Mouse (Mus musculus): ENCODE results near the gene Ankar. TPM values are rescaled to one million over a fixed set of nuclear protein-coding genes. Genes with fewer than 3 reads are reported as not detected.

The Ankar gene
- polyA plus RNA-seq, 1 experiment from 2014 or later: not detected

GRCm38 (mm10) chr1:72640658-72641410 lies 59.5 kb downstream of the Ankar start:
- H3K9ac ChIP-seq (ENCODE audit: low read length): peak overlapping the region; percentile 35; the same call in 1 of the 2 replicates
- no peaks in the 10 kb centered on the region for H3K4me1 ChIP-seq (replicated peaks; ENCODE audit: control insufficient read depth, insufficient read depth, low read length)
- H3K4me3 ChIP-seq (ENCODE audit: low read length): peak overlapping the region; percentile 42
- peak overlapping the region; percentile 61 for H3K4me2 ChIP-seq (ENCODE audit: low read depth, low read length)
- H3K27me3 ChIP-seq (ENCODE audit: control insufficient read depth, insufficient read depth, low read depth, low read length): no peaks in the 10 kb centered on the region
- H3K9me3 ChIP-seq (ENCODE audit: control insufficient read depth, low read length): peaks cover 4% of the 10 kb centered on the region; the same call in 1 of the 2 replicates
- ATAC-seq (ENCODE audit: low read depth): peak; percentile 59; the same call in 1 of the 2 replicates
- no peak overlapping the region for H3K27ac ChIP-seq (ENCODE audit: low read length)
- 38% methylated on average over 49 of the region's 49 CpGs for WGBS
- H3K36me3 ChIP-seq (ENCODE audit: control insufficient read depth, insufficient read depth, low read length): no peaks in the 10 kb centered on the region

GRCm38 (mm10) chr1:72635221-72635620 lies 65.2 kb downstream of the Ankar start:
- H3K4me3 ChIP-seq (ENCODE audit: low read length): no peak overlapping the region
- H3K27me3 ChIP-seq (ENCODE audit: control insufficient read depth, insufficient read depth, low read depth, low read length): no peaks in the 10 kb centered on the region
- peaks cover 16% of the 10 kb centered on the region for H3K36me3 ChIP-seq (ENCODE audit: control insufficient read depth, insufficient read depth, low read length)
- no peak for ATAC-seq (ENCODE audit: low read depth)
- H3K9ac ChIP-seq (ENCODE audit: low read length): no peak overlapping the region
- WGBS: 50% methylated on average over 5 of the region's 5 CpGs
- H3K4me2 ChIP-seq (ENCODE audit: low read depth, low read length): no peak overlapping the region
- peaks cover under 1% of the 10 kb centered on the region; the same call in 1 of the 2 replicates for H3K9me3 ChIP-seq (ENCODE audit: control insufficient read depth, low read length)
- no peak overlapping the region for H3K27ac ChIP-seq (ENCODE audit: low read length)
- H3K4me1 ChIP-seq (replicated peaks; ENCODE audit: control insufficient read depth, insufficient read depth, low read length): no peaks in the 10 kb centered on the region

- H3K4me1 ChIP-seq (replicated peaks; ENCODE audit: control insufficient read depth, insufficient read depth, low read length): no peaks in the 10 kb centered on the region
- no peak overlapping the region for H3K4me2 ChIP-seq (ENCODE audit: low read depth, low read length)
- no peak overlapping the region for H3K4me3 ChIP-seq (ENCODE audit: low read length)
- H3K27me3 ChIP-seq (ENCODE audit: control insufficient read depth, insufficient read depth, low read depth, low read length): no peaks in the 10 kb centered on the region
- no peak for ATAC-seq (ENCODE audit: low read depth)
- no peak overlapping the region for H3K9ac ChIP-seq (ENCODE audit: low read length)
- WGBS: 90% methylated on average over 6 of the region's 6 CpGs
- peaks cover 35% of the 10 kb centered on the region for H3K36me3 ChIP-seq (ENCODE audit: control insufficient read depth, insufficient read depth, low read length)
- H3K27ac ChIP-seq (ENCODE audit: low read length): no peak overlapping the region
- no peaks in the 10 kb centered on the region for H3K9me3 ChIP-seq (ENCODE audit: control insufficient read depth, low read length)
Measured at GRCm38 (mm10) chr1:72612172-72612571, 88.2 kb downstream of the Ankar start.

GRCm38 (mm10) chr1:72609887-72610877 lies 90.2 kb downstream of the Ankar start:
- Histone ChIP-seq H3K4me1 (replicated peaks; ENCODE audit: control insufficient read depth, insufficient read depth, low read length) (no peaks in the 10 kb centered on the region), H3K27me3 (ENCODE audit: control insufficient read depth, insufficient read depth, low read depth, low read length) (no peaks in the 10 kb centered on the region), H3K4me2 (ENCODE audit: low read depth, low read length) (no peak overlapping the region), H3K36me3 (ENCODE audit: control insufficient read depth, insufficient read depth, low read length) (peaks cover 26% of the 10 kb centered on the region), H3K4me3 (ENCODE audit: low read length) (no peak overlapping the region), H3K9me3 (ENCODE audit: control insufficient read depth, low read length) (no peaks in the 10 kb centered on the region), H3K27ac (ENCODE audit: low read length) (no peak overlapping the region), H3K9ac (ENCODE audit: low read length) (no peak overlapping the region)
- WGBS: 79% methylated on average over 23 of the region's 23 CpGs
- no peak for ATAC-seq (ENCODE audit: low read depth)

GRCm38 (mm10) chr1:72609129-72609528 lies 91.2 kb downstream of the Ankar start:
- WGBS: 85% methylated on average over 10 of the region's 10 CpGs

GRCm38 (mm10) chr1:72606186-72606673 lies 94.1 kb downstream of the Ankar start:
- H3K4me2 ChIP-seq (ENCODE audit: low read depth, low read length): no peak overlapping the region
- H3K27ac ChIP-seq (ENCODE audit: low read length): no peak overlapping the region
- no peaks in the 10 kb centered on the region for H3K27me3 ChIP-seq (ENCODE audit: control insufficient read depth, insufficient read depth, low read depth, low read length)
- no peaks in the 10 kb centered on the region for H3K4me1 ChIP-seq (replicated peaks; ENCODE audit: control insufficient read depth, insufficient read depth, low read length)
- no peak for ATAC-seq (ENCODE audit: low read depth)
- H3K4me3 ChIP-seq (ENCODE audit: low read length): no peak overlapping the region
- no peak overlapping the region for H3K9ac ChIP-seq (ENCODE audit: low read length)
- WGBS: 85% methylated on average over 12 of the region's 12 CpGs
- H3K9me3 ChIP-seq (ENCODE audit: control insufficient read depth, low read length): no peaks in the 10 kb centered on the region
- H3K36me3 ChIP-seq (ENCODE audit: control insufficient read depth, insufficient read depth, low read length): peaks cover 22% of the 10 kb centered on the region

More at GRCm38 (mm10) chr1:72609129-72609528, 91.2 kb downstream of the Ankar start:
- H3K4me2 ChIP-seq (ENCODE audit: low read depth, low read length): no peak overlapping the region
- H3K4me3 ChIP-seq (ENCODE audit: low read length): no peak overlapping the region
- no peaks in the 10 kb centered on the region for H3K27me3 ChIP-seq (ENCODE audit: control insufficient read depth, insufficient read depth, low read depth, low read length)
- H3K36me3 ChIP-seq (ENCODE audit: control insufficient read depth, insufficient read depth, low read length): peaks cover 23% of the 10 kb centered on the region
- no peak overlapping the region for H3K9ac ChIP-seq (ENCODE audit: low read length)
- H3K9me3 ChIP-seq (ENCODE audit: control insufficient read depth, low read length): no peaks in the 10 kb centered on the region
- no peak for ATAC-seq (ENCODE audit: low read depth)
- H3K4me1 ChIP-seq (replicated peaks; ENCODE audit: control insufficient read depth, insufficient read depth, low read length): no peaks in the 10 kb centered on the region
- H3K27ac ChIP-seq (ENCODE audit: low read length): no peak overlapping the region

- Histone ChIP-seq H3K9ac (ENCODE audit: low read length) (no peak overlapping the region), H3K4me2 (ENCODE audit: low read depth, low read length) (no peak overlapping the region), H3K27ac (ENCODE audit: low read length) (no peak overlapping the region), H3K36me3 (ENCODE audit: control insufficient read depth, insufficient read depth, low read length) (peaks cover 19% of the 10 kb centered on the region), H3K9me3 (ENCODE audit: control insufficient read depth, low read length) (no peaks in the 10 kb centered on the region), H3K4me3 (ENCODE audit: low read length) (no peak overlapping the region), H3K4me1 (replicated peaks; ENCODE audit: control insufficient read depth, insufficient read depth, low read length) (peaks cover 23% of the 10 kb centered on the region), H3K27me3 (ENCODE audit: control insufficient read depth, insufficient read depth, low read depth, low read length) (no peaks in the 10 kb centered on the region)
- WGBS: 85% methylated on average over 5 of the region's 5 CpGs
- ATAC-seq (ENCODE audit: low read depth): no peak
Measured at GRCm38 (mm10) chr1:72602803-72603202, 97.6 kb downstream of the Ankar start.

GRCm38 (mm10) chr1:72602186-72602585 lies 98.2 kb downstream of the Ankar start:
- Histone ChIP-seq H3K36me3 (ENCODE audit: control insufficient read depth, insufficient read depth, low read length) (peaks cover 24% of the 10 kb centered on the region), H3K4me3 (ENCODE audit: low read length) (no peak overlapping the region), H3K27me3 (ENCODE audit: control insufficient read depth, insufficient read depth, low read depth, low read length) (no peaks in the 10 kb centered on the region), H3K4me1 (replicated peaks; ENCODE audit: control insufficient read depth, insufficient read depth, low read length) (peaks cover 23% of the 10 kb centered on the region), H3K4me2 (ENCODE audit: low read depth, low read length) (no peak overlapping the region), H3K27ac (ENCODE audit: low read length) (no peak overlapping the region), H3K9me3 (ENCODE audit: control insufficient read depth, low read length) (no peaks in the 10 kb centered on the region), H3K9ac (ENCODE audit: low read length) (no peak overlapping the region)
- 63% methylated on average over 5 of the region's 5 CpGs for WGBS
- no peak for ATAC-seq (ENCODE audit: low read depth)

- ATAC-seq (ENCODE audit: low read depth): no peak
- Histone ChIP-seq H3K27me3 (ENCODE audit: control insufficient read depth, insufficient read depth, low read depth, low read length) (no peaks in the 10 kb centered on the region), H3K4me1 (replicated peaks; ENCODE audit: control insufficient read depth, insufficient read depth, low read length) (peaks cover 23% of the 10 kb centered on the region), H3K9ac (ENCODE audit: low read length) (no peak overlapping the region), H3K27ac (ENCODE audit: low read length) (no peak overlapping the region), H3K4me2 (ENCODE audit: low read depth, low read length) (no peak overlapping the region), H3K4me3 (ENCODE audit: low read length) (no peak overlapping the region), H3K36me3 (ENCODE audit: control insufficient read depth, insufficient read depth, low read length) (peaks cover 30% of the 10 kb centered on the region), H3K9me3 (ENCODE audit: control insufficient read depth, low read length) (no peaks in the 10 kb centered on the region)
- WGBS: 81% methylated on average over 7 of the region's 7 CpGs
Measured at GRCm38 (mm10) chr1:72601233-72601632, 99.1 kb downstream of the Ankar start.

Measured in lung, embryonic 16.5 days (tissue).